Mouse (Mus musculus) brain, adult 10 weeks (tissue): ENCODE data around the gene Gm15217. TPM values are rescaled to one million over a fixed set of nuclear protein-coding genes. Genes with fewer than 3 reads are reported as not detected.

Experiments used
- polyA plus RNA-seq: library from polyadenylated mRNA; stranded (reverse); fragments of 350-450 nt; fragmentation: Illumina TruSeq; extraction: RNeasy Lipid Tissue Mini Kit (QIAGEN cat#74804); gene quantifications from one replicate; pipeline ENCODE4 v1.2.3, GENCODE M21; 2015; ENCODE audit warnings: low read depth, low replicate concordance

The Gm15217 gene
- not detected for polyA plus RNA-seq

GRCm38 (mm10) chr14:46379285-46379684 is at the start of gene Gm15217:
Gene Gm15217 (plus strand): TSS chr14:46379414.

GRCm38 (mm10) chr14:46390249-46390775 is 11.1 kb downstream of the Gm15217 start, which contains the start of gene Bmp4:
Gene Bmp4 (minus strand): TSS chr14:46390669.

Other genes with a start within 250 kb of the Gm15217 start
- gene Bmp4, start 11.3 kb downstream of the Gm15217 start, polyA plus RNA-seq, result 4.0 TPM